Mouse (Mus musculus): ENCODE data around the gene Mipol1.

Mipol1 gene

DNA sequence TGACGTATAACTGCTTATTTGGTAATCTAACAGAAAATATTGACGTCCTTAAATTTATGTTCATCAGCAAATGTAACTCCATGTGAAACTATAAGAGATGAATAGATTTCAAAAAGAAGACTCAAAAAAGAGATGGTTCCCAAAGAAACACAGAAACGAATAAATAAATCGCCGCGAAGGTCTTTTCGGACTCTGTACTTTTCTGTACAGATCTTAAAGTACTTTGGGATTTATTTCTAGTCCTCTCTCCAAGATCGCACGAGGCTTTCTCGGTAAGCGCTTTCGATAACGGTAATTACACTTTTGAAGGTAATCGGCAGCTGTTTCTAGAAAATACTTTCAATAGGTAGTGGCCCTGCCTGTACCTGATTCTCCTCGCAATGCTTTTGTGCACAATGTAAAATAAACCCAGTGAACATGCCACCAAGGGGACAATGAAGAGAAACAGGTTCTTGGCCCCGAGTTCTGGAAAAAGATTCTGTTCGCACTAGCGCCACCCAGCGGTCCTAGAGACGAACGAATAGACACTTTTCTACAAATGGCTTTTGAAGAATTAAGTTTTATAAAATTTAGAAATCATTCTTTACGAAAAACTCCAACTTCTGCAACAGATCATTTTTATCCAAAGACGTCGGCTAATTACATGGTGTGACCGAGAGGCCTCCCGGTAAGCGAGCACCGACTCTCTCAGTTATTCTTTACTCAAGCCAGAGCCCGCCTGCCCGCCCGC, 314.6 kb downstream of the Mipol1 start:
- in situ Hi-C loops (cut with MboI, MseI), result loop anchor here (10.0 to 25.0 kb wide), 2 partner anchors 283 to 850 kb away; partner anchors contain the start of gene Pax9

DNA sequence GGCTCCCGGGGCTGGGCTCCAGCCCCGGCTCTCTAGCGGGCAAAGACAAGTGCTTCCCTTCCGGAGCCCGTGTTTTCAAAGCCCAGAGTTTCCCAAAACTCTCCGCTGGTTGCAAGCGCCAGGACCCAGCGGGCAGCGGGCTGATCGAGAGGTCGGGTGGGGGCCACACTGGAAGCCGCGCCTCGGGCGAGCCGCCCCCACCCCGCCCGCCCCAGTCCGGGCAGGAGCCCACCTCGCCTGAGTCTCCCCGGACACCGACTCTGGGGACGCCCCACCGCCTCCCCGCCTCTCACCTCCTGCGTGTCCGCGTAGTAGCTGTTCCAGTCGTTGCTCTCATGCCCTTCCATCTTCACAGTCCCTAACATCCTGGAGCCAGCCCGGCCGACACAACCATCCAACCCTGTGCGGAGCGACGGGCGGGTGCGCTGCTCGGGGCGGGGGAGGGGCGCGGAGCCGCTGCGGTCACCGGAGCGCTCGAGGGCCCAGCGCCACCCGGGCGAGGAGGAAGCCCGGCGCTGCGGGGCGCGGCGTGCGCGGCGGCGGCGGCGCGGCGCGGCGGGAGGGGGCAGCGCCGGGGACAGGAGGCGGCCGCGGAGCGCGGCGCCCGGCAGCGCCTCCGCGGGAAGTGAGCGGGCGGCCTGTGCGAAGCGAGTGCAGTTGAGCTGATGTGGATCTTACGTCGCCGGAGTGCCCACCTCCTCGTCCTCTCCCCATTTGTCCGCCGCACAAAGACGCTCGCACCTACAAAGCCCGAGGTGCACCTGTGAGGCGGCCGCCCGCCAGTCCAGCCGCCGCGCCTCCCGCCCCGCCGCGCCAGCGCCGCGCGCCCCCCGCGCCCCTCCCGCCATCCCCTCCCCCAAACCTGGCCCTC, 315.4 kb downstream of the Mipol1 start:
- in situ Hi-C loops (cut with MboI, MseI), result loop anchor here (10.0 to 25.0 kb wide), 2 partner anchors 283 to 851 kb away; partner anchors contain the start of gene Pax9

All from T-helper 2 cell (primary cell).